13 mouse cellular contexts compared by ENCODE assay signal in the genomic region with DNA sequence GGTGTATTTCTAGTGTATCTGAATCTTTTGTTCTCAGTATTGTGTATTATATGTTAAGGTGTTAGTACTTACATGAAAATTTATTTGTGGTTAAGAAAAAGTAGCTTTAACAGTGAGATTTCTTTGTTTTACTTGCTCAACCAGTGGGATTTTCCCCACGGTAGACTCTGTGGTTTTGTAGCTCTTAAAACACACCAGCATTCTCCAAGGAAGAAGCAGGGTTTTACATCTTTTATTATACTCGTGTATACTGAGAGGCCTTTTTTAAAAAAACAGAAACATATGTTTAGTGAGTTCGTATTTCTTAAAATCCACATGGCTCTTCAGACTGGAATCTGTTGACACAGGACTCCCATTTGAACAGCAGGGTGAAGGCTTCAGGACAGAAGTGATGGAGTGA.
"Had no signal": no experiment of that assay in that cellular context is flagged by ENCODE, and none has a peak within 500 bp of the region (broad histone marks: within the 10 kb centered on the region; RNA-seq: fewer than 3 reads in every experiment).

No protein-coding gene starts in this region.

- H3K9me3 ChIP-seq: liver, embryonic 13.5 days; lung, embryonic 15.5 days; midbrain, embryonic 13.5 days; stomach, embryonic 15.5 days had no signal

- H3K9ac ChIP-seq: liver, embryonic 13.5 days; liver, postnatal 0 days; lung, embryonic 15.5 days; midbrain, embryonic 13.5 days; stomach, embryonic 15.5 days had no signal

- DNase-seq: kidney, adult 18-20 months; kidney, postnatal 10 days; left cerebral cortex, postnatal 4 days; liver; liver, embryonic 13.5 days; liver, postnatal 0 days; lung, postnatal 14 days; right cerebral cortex, postnatal 14 days; thymus, adult 2 months; thymus, postnatal 25 days had no signal

- H3K36me3 ChIP-seq: liver, embryonic 13.5 days; lung, embryonic 15.5 days; midbrain, embryonic 13.5 days; stomach, embryonic 15.5 days had no signal

- H3K27ac ChIP-seq: liver, embryonic 13.5 days; lung, embryonic 15.5 days; midbrain, embryonic 13.5 days; stomach, embryonic 15.5 days had no signal

- H3K4me2 ChIP-seq: liver, embryonic 13.5 days; lung, embryonic 15.5 days; midbrain, embryonic 13.5 days; stomach, embryonic 15.5 days had no signal

- H3K4me3 ChIP-seq: liver, embryonic 13.5 days; lung, embryonic 15.5 days; midbrain, embryonic 13.5 days; stomach, embryonic 15.5 days had no signal

- ATAC-seq: liver, postnatal 0 days; midbrain, embryonic 13.5 days had no signal

- H3K4me1 ChIP-seq: liver, embryonic 13.5 days; lung, embryonic 15.5 days; midbrain, embryonic 13.5 days; stomach, embryonic 15.5 days had no signal

- H3K27me3 ChIP-seq: liver, embryonic 13.5 days; lung, embryonic 15.5 days; midbrain, embryonic 13.5 days; stomach, embryonic 15.5 days had no signal
